Mouse (Mus musculus) cerebellum, postnatal 25 days (tissue): Measurements from ENCODE around the gene Rnf223.

Experiments used
- DNase-seq, 2 experiments: peaks; one replicate each; pipeline ENCODE4 v3.0.0; 2021; ENCODE audit warnings: mixed read lengths in 2 of 2

The Rnf223 gene

GRCm38 (mm10) chr4:156130436-156130835 is at the start of gene Rnf223:
Rnf223 (plus strand) TSS chr4:156130513.
- no peak for DNase-seq

GRCm38 (mm10) chr4:156082621-156083234 is 47.6 kb upstream of the Rnf223 start:
- no peak for DNase-seq

DNA sequence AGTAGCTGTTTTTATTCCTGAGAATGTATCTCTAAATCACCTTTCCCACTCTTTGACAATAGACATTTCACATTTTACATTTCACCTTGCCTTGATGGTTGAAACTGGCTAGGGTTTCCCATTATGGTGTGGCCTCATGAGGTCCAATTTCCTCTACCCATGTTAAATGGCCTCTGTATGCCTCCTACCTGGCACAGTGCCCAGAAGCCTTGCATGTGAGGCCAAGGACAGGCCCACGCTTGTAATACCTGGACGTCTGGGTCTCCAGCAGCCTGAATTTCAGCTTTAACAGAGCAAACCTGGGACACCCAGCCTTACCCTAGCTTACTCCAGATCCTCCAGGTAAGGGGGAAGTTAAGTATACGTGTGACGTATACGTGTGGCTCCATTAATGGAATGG is 47.0 kb upstream of the Rnf223 start:
- peak in 1 of 2 experiments; percentile 38 for DNase-seq

- DNase-seq, result no peak
These were observed 46.0 kb upstream of the Rnf223 start for GRCm38 (mm10) chr4:156084096-156084879.

- no peak for DNase-seq
These were observed 45.1 kb upstream of the Rnf223 start for GRCm38 (mm10) chr4:156085256-156085655.

GRCm38 (mm10) chr4:156087398-156088087 is 42.8 kb upstream of the Rnf223 start:
- no peak for DNase-seq

- DNase-seq, result no peak
These were observed 39.1 kb upstream of the Rnf223 start for GRCm38 (mm10) chr4:156091236-156091635.

DNA sequence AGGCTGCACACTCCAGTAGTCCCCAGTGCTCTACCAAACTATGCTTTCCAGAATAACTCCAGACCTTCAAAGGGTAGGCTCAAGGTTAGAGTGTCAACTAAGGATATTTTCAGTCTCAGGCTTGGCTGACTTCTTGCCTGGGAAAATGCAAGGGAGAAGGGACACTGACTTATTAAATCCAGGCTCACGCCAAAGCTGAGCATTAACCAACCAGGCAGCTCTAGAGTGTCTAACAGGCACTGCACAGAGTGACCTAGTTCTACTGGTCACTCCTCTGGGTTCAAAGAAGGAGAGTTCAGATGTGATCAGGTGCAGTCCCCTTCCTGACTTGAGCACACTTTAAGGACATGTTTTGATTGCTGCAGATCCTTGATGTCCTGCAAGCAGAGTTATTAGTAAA is 37.5 kb upstream of the Rnf223 start:
- DNase-seq, result no peak

DNA sequence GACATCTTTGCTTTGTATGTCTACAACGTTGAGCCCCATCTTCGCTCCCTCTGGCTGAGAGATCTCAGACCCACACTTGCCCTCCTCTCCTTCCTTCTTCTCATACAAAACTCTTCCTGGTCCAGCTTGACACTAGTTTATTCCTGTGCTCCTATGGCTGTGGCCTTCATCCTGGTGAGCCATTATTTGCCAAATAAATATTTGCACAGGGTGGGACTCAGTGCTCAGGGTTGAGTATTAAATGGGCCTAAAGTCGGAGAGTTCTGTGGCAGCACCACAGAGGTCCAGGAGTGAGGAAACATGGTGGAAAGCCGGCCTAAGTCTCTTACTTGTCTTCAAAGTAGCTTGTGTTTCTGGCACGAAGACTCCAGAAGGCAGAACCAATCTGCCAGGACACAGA is 36.6 kb upstream of the Rnf223 start:
- no peak for DNase-seq

DNA sequence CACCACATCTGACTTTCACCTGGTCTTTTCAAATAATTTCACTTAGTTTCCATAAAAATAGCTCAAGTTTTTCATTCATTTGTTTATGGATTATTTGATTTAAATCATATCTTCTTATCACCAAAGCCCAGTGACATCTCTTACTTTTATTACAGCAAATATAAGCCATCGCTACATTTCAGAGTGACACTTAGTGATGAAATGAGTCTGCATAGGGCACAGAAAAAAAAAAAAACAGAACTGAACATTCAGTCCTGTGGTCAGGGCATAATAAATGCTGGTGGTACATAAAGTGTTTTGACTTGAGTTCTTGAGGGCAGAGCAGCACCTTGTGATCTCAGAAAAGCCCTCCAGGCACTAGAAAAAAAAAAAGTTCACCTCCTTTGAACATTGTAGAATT is 34.1 kb upstream of the Rnf223 start:
- no peak for DNase-seq

DNA sequence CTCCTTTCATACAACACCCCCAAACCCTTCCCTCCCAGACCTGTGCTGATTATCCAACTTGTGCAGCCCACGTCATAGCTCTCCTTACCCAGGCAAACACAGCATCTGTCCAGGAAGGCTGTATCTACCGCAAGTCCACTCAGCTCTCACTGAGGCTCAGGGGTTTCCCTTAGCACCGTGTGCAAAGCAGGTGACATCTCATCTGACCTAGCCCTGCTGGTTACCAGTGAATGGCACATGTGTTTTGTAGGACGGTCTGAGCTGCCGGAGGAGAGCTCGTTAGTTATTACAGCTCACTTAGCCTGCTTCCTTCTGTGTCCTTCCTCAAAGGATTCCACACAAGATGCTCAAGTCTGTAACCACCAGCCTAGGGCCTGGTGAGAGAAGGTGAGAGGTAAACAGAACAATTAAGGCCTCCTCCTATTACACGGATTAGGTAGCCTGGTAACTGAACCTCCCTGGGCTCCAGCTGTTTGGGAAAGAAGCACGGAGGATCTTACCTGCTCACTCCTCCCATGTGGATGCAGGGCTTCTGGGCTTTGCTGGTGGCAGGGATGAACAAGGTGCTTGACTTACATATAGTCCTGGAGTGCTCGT is 32.4 kb upstream of the Rnf223 start:
- no peak for DNase-seq

GRCm38 (mm10) chr4:156099427-156099826 is 30.9 kb upstream of the Rnf223 start:
- no peak for DNase-seq

DNA sequence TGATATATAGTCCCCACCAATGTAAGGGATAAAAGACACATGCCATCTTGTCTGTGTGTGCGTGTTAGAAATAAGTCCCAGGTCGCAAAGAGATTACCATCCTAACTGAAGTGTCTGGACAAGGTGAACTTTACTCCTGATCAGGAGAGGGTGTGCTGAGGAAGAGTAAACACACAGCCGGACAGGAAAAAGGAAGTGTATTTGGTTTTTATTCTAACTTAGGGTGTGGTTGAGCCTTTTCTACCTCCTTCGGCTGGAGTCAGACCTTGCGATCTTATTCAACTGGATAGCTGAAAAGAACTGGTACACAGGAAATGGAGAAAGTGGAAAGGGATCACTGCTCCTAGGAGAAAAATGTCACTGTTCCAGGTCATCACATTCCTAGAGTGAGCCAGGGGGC is 29.8 kb upstream of the Rnf223 start:
- no peak for DNase-seq

DNA sequence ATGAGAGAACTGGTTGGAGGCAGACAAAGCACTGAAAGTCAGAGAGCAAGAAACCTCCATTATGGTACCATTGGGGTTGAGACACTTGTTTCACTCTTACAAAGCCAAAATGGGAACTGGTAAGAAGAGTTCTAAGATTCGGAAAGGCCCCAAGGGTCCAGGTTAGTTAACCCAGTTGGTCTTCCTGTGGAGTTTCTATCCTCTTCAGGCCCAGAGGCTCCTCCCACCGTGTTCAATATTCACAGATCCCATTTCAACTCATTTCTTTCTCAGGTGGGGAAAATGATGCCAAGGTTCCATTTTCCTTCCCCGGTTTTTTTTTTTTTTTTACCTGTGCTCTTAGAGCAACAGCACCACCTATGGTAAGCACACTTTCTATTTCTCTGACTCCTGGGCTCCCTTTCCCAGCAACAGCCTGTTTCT is 28.8 kb upstream of the Rnf223 start:
- DNase-seq, result no peak

GRCm38 (mm10) chr4:156103342-156103741 is 27.0 kb upstream of the Rnf223 start:
- no peak for DNase-seq

DNA sequence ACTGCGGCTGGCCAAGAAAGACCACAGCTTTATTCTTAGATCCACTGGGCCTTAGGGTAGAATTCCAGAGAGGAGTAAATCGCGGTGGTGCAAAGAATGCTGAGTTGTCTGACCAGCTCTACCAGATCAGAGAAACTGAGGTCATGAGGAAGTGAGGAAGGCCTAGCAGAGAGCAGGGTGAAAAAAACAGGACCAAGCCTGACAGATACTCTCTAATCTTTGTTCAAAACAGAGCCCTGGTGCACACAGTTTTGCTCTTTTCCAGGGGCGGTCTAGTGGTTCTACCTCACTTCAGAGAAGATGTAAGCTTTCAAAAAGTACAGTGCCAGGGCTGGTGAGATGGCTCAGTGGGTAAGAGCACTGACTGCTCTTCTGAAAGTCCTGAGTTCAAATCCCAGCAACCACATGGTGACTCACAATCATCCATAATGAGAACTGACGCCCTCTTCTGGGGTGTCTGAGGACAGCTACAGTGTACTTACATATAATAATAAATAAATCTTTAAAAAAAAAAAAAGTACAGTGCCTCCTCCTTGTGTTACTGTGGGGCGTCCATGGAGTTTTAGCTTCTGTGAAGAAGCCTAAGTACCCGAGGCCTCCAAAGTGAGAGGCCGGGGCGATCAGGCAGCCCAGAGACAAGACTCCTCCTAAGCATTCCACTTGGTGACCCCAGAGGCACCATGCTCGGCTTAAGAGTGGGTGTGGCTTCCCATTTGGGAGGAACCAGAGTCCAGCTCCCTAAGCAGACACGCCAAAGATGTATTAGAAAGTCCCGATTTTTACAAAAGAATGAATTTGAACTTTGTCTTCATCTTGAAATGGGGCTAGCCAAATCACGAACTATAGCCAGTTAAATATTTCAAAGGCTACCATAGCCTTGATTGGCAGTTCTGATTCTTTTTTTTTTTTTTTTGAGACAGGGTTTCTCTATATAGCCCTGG is 21.4 kb upstream of the Rnf223 start:
- peak; percentile 32 to 51 for DNase-seq

DNA sequence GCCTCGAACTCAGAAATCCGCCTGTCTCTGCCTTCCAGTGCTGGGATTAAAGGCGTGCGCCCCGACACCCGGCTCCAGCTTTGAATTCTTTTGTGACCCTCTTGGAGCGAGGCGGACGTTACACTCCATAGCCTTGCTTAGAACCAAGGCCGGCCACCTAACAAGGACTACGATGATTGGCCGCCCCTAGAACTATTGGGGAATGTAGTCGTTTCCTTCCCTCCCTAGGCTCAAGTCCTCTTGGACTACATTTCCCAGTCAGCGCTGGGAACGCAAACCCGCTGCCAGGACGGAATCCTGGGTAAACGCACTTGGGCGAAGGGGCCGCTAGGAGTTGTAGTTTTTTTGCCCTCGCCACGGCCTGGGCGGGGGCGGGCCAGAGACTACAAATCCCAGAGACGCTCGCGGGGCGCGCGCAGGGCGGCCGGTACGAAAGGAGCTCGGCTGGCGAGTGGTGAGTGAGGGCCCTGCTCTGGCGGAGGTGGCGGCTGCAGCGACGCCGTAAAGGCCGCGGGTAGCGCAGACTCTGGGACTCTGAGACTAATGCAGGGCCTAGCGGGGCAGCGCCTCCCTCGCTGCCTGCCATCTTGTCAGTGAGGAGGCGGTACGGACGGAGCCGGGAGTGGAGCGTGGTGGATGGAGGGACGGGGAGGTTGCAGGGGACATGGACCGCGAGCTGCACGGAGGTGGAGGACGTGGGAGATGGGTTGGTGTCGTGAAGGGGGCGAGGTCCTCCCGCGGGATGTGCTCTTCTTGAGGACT is 20.6 kb upstream of the Rnf223 start, which contains the start of gene 9430015G10Rik:
9430015G10Rik (plus strand) TSS at position 413 of the 762 bp plus-strand sequence.
- peak; percentile 98 for DNase-seq

- DNase-seq, result no peak
These were observed 6.2 kb upstream of the Rnf223 start for GRCm38 (mm10) chr4:156124077-156124476.

- no peak for DNase-seq
These were observed 4.9 kb upstream of the Rnf223 start for GRCm38 (mm10) chr4:156125393-156125792.

DNA sequence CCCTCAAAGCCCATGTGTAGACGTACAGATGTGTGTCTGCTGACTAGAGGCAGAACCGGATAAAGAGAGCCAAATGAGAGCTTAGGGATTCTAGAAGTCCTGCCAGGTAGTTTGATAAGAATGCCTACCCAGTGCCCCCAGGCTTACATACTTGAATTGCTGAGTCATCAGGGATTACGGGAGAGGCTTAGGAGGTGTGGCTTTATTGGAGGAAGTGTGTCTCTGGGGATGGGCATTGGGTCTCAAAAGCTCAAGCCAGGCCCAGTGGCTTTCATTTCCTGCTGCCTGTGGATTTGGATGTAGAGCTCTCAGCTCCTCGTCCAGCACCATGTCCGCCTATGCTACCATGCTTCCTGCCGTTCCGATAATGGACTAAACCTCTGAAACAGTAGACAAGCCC is 3.5 kb upstream of the Rnf223 start:
- DNase-seq, result no peak

- no peak for DNase-seq
These were observed 1.6 kb upstream of the Rnf223 start for GRCm38 (mm10) chr4:156128746-156129145.
